Mouse (Mus musculus): ENCODE results near the gene Cmss1. TPM values are rescaled to one million over a fixed set of nuclear protein-coding genes. Genes with fewer than 3 reads are reported as not detected.
A peak's percentile ranks its signal among the peaks of the same experiment; 100 is the strongest.

The Cmss1 gene
- polyA plus RNA-seq, 1 experiment from 2014 or later: 50.4 TPM

DNA sequence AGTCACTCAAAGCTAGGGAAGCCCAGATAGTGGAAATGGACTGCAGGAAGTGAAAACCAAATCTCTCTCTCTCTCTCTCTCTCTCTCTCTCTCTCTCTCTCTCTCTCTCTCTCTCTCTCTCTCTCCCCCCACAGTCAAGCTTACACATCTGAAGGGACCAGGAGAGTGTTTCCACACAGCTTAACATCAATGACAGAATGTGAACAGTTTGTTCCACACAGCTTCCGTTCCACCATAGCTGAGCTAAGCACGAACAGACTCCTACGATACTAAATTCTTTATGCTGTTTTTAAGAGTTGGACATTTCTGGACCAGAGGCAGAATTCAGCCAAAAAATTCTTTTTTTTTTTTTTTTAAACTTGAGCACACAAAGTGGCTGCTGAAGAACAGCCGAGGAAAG, 114.8 kb downstream of the Cmss1 start:
- no peaks in the 10 kb centered on the region for H3K36me3 ChIP-seq (ENCODE audit: insufficient read depth, low read length)
- TF ChIP-seq CTCF (IDR thresholded peaks at IDR 0.05; ENCODE audit: low read depth): no peak
- no peaks in the 10 kb centered on the region for H3K27me3 ChIP-seq (ENCODE audit: insufficient read depth, low read length)
- ATAC-seq (replicated peaks; ENCODE audit: low FRiP score, low read depth) (no peak), DNase-seq (ENCODE audit: low spot score) (no peak)
- H3K4me2 ChIP-seq (ENCODE audit: low read length): no peak overlapping the region
- H3K4me3 ChIP-seq (replicated peaks; ENCODE audit: low read depth, low read length): no peak overlapping the region
- H3K27ac ChIP-seq: no peak overlapping the region
- no peaks in the 10 kb centered on the region for H3K9me3 ChIP-seq (replicated peaks; ENCODE audit: low read length)
- WGBS: 76% methylated on average over 4 of the region's 4 CpGs
- H3K4me1 ChIP-seq (replicated peaks; ENCODE audit: insufficient read depth, low read length): 0 out of 2 replicates have a peak, but pooled peaks cover 3% of the 10 kb centered on the region
- H3K9ac ChIP-seq (ENCODE audit: low read depth, low read length): no peak overlapping the region

DNA sequence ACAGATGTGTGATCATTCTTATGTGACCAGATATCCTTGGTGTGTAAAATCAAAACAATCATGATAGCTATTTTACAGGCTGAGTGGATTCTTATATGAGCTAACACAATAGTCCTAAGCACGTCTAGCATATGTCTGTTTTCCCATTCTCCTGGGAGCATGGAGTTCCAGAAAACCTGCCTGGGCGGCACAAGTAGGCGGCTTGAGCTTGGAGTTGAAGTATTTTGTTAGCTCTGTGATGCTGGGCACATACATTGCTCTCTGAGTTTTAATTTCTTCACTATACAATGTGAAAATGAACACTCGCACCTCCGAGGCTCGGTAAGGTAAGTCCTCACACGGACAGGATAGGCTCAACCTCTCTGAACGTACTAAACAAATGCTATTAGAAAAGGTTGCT, 116.0 kb downstream of the Cmss1 start:
- Histone ChIP-seq H3K27me3 (ENCODE audit: insufficient read depth, low read length) (no peaks in the 10 kb centered on the region), H3K9ac (ENCODE audit: low read depth, low read length) (no peak overlapping the region), H3K36me3 (ENCODE audit: insufficient read depth, low read length) (no peaks in the 10 kb centered on the region), H3K9me3 (replicated peaks; ENCODE audit: low read length) (no peaks in the 10 kb centered on the region), H3K27ac (no peak overlapping the region), H3K4me2 (ENCODE audit: low read length) (no peak overlapping the region), H3K4me1 (replicated peaks; ENCODE audit: insufficient read depth, low read length) (0 out of 2 replicates have a peak, but pooled peaks cover 3% of the 10 kb centered on the region), H3K4me3 (replicated peaks; ENCODE audit: low read depth, low read length) (no peak overlapping the region)
- no peak for TF ChIP-seq CTCF (IDR thresholded peaks at IDR 0.05; ENCODE audit: low read depth)
- 93% methylated on average over 8 of the region's 8 CpGs for WGBS
- no peak for ATAC-seq (replicated peaks; ENCODE audit: low FRiP score, low read depth)
- no peak for DNase-seq (ENCODE audit: low spot score)

DNA sequence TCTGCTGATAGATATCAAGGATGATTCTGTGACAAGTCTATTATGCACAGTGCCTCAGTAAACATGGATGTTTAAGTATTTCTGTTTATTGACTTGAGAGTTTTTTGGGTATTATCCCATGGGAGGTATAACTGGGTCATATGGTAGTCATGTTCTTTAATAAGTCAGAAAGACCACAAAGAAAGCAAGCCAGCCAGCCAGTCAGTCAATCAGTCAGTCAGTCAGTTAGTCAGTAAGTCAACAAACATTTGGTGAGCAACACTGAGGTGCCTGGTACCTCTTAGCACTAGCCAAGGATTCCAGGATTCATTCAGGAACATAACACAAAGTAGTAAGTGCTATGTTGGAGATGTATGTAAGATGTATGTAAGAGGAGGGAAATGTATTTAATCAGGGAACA, 118.0 kb downstream of the Cmss1 start:
- H3K9me3 ChIP-seq (replicated peaks; ENCODE audit: low read length): no peaks in the 10 kb centered on the region
- no peak for TF ChIP-seq CTCF (IDR thresholded peaks at IDR 0.05; ENCODE audit: low read depth)
- ATAC-seq (replicated peaks; ENCODE audit: low FRiP score, low read depth): no peak

DNA sequence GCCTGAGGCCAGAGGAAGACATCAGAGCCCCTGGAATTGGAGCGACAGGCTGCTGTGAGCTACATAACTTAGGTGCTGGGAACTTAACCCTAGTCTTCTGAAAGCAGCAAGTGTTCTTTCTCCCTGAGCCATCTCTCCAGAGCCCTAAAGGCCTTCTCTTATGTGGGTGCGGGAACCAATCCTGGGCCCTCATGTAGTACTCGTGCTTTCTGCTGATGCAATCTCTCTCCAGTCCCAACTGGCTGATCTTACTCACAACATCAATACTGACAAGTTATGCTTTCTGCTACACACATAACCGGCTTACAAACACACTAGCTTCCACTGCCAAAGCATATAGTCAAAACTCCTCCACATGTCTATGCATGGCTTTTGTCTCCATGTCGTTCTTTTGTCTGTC, 120.4 kb downstream of the Cmss1 start:
- no peaks in the 10 kb centered on the region for H3K36me3 ChIP-seq (ENCODE audit: insufficient read depth, low read length)
- H3K27me3 ChIP-seq (ENCODE audit: insufficient read depth, low read length): no peaks in the 10 kb centered on the region
- ATAC-seq (replicated peaks; ENCODE audit: low FRiP score, low read depth) (no peak), DNase-seq (ENCODE audit: low spot score) (no peak)
- no peak overlapping the region; the same call in 1 of the 2 replicates for H3K9ac ChIP-seq (ENCODE audit: low read depth, low read length)
- no peak for TF ChIP-seq CTCF (IDR thresholded peaks at IDR 0.05; ENCODE audit: low read depth)
- WGBS: 79% methylated on average over 5 of the region's 5 CpGs
- no peaks in the 10 kb centered on the region for H3K9me3 ChIP-seq (replicated peaks; ENCODE audit: low read length)
- no peak overlapping the region for H3K4me2 ChIP-seq (ENCODE audit: low read length)
- H3K4me3 ChIP-seq (replicated peaks; ENCODE audit: low read depth, low read length): no peak overlapping the region
- 0 out of 2 replicates have a peak, but pooled peaks cover 3% of the 10 kb centered on the region for H3K4me1 ChIP-seq (replicated peaks; ENCODE audit: insufficient read depth, low read length)
- H3K27ac ChIP-seq: no peak overlapping the region

More for the DNA sequence above, 118.0 kb downstream of the Cmss1 start:
- no peak for DNase-seq (ENCODE audit: low spot score)
- H3K27ac ChIP-seq: no peak overlapping the region
- no peak overlapping the region for H3K9ac ChIP-seq (ENCODE audit: low read depth, low read length)
- no peaks in the 10 kb centered on the region for H3K36me3 ChIP-seq (ENCODE audit: insufficient read depth, low read length)
- no peak overlapping the region for H3K4me2 ChIP-seq (ENCODE audit: low read length)
- H3K27me3 ChIP-seq (ENCODE audit: insufficient read depth, low read length): no peaks in the 10 kb centered on the region
- H3K4me1 ChIP-seq (replicated peaks; ENCODE audit: insufficient read depth, low read length): 0 out of 2 replicates have a peak, but pooled peaks cover 3% of the 10 kb centered on the region
- no peak overlapping the region for H3K4me3 ChIP-seq (replicated peaks; ENCODE audit: low read depth, low read length)

DNA sequence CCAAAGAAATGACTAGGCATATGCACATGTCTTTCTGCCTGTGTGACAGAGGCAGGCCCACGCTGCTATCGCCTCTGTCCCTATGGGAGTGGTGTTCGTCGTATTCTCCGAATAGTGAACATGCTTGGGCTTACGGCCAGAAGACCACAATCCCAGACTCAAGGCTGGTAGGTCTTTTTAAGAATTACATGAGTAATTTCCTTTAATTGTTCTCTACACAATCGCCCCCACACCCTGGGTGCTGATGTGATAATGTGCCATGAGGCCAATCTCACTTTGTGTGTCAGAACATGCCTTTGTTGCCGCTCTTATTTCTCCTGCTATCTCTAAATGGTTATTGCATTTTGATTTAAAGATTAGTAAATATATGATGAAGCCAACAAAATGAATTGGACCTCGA, 121.4 kb downstream of the Cmss1 start:
- H3K9ac ChIP-seq (ENCODE audit: low read depth, low read length): no peak overlapping the region
- DNase-seq (ENCODE audit: low spot score): no peak
- ATAC-seq (replicated peaks; ENCODE audit: low FRiP score, low read depth): no peak
- no peaks in the 10 kb centered on the region for H3K9me3 ChIP-seq (replicated peaks; ENCODE audit: low read length)
- H3K27ac ChIP-seq: no peak overlapping the region
- no peaks in the 10 kb centered on the region for H3K36me3 ChIP-seq (ENCODE audit: insufficient read depth, low read length)
- H3K4me2 ChIP-seq (ENCODE audit: low read length): no peak overlapping the region
- no peak overlapping the region for H3K4me3 ChIP-seq (replicated peaks; ENCODE audit: low read depth, low read length)
- 67% methylated on average over 9 of the region's 9 CpGs for WGBS
- H3K27me3 ChIP-seq (ENCODE audit: insufficient read depth, low read length): no peaks in the 10 kb centered on the region
- H3K4me1 ChIP-seq (replicated peaks; ENCODE audit: insufficient read depth, low read length): peaks cover 3% of the 10 kb centered on the region; the same call in 1 of the 2 replicates
- TF ChIP-seq CTCF (IDR thresholded peaks at IDR 0.05; ENCODE audit: low read depth): no peak

DNA sequence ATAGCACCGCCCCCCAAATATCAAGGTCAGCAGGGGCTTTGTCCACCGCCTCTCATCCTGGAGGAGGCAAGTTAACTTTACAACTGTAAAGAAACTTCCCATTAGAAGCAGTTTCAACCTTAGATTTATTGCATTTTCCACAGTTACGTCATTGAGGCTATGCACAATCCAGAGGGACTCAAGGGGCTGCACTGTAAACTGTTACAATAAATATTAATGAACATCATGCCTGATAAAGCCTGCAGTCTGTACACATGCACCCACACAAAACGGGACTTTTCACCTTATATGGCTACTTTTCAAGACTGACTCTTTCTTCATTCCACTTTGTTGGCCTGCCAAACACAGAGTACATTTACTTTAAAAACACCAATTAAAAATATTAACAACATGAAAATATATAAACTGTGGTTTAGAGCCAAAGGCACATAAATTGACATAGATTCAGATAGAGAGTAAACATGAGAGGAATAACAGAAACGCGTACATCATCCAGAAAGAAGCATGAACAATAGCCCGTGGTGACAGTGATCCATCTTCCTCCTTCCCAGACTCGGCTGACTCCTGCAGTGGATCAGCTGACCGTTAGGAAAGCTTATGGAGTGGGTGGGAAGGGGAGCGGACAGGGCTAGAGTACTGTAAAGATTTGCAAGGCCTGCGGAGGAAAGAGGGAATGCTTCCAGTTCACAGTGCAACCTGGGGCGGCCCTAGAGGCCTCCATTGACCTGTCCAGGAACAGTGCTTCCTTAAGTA, 122.4 kb downstream of the Cmss1 start:
- no peak overlapping the region for H3K4me2 ChIP-seq (ENCODE audit: low read length)
- ATAC-seq (replicated peaks; ENCODE audit: low FRiP score, low read depth): peak; percentile 87
- no peaks in the 10 kb centered on the region for H3K36me3 ChIP-seq (ENCODE audit: insufficient read depth, low read length)
- no peak overlapping the region for H3K4me3 ChIP-seq (replicated peaks; ENCODE audit: low read depth, low read length)
- H3K4me1 ChIP-seq (replicated peaks; ENCODE audit: insufficient read depth, low read length): peaks cover 3% of the 10 kb centered on the region; the same call in 1 of the 2 replicates
- no peaks in the 10 kb centered on the region for H3K27me3 ChIP-seq (ENCODE audit: insufficient read depth, low read length)
- peak overlapping the region; percentile 60; the same call in 1 of the 2 replicates for H3K27ac ChIP-seq
- no peaks in the 10 kb centered on the region for H3K9me3 ChIP-seq (replicated peaks; ENCODE audit: low read length)
- no peak for TF ChIP-seq CTCF (IDR thresholded peaks at IDR 0.05; ENCODE audit: low read depth)
- peak; percentile 94 for DNase-seq (ENCODE audit: low spot score)
- H3K9ac ChIP-seq (ENCODE audit: low read depth, low read length): no peak overlapping the region
- WGBS: 38% methylated on average over 12 of the region's 12 CpGs

Data from kidney, postnatal 0 days (tissue).